Mouse (Mus musculus) lung, postnatal 0 days (tissue): ENCODE measurements around the gene Kif12. TPM values are rescaled to one million over a fixed set of nuclear protein-coding genes. Genes with fewer than 3 reads are reported as not detected.

Source experiments
- ATAC-seq: fragments of 200-750 bp; cut with Nextera tagmentation; 2 replicates; pipeline ENCODE4 v1.8.0; 2017; ENCODE audit warnings: moderate library complexity
- DNase-seq: peaks from one replicate; pipeline ENCODE4 v3.0.0-alpha.2; 2016; ENCODE audit warnings: low spot score
- H3K27ac ChIP-seq: fragments of 300-500 bp; sonication (generic); 2 replicates; pipeline ENCODE4 v1.5.1; 2014; ENCODE audit warnings: antibody characterized with exemption, mild to moderate bottlenecking, low read length, mixed read lengths
- H3K27me3 ChIP-seq: fragments of 300-500 bp; sonication (generic); replicated peaks from 2 replicates; pipeline ENCODE4 v1.6.1; 2014; ENCODE audit warnings: low read length, mixed read lengths; ENCODE audit not compliant: insufficient read depth
- H3K36me3 ChIP-seq: fragments of 300-500 bp; sonication (generic); 2 replicates; pipeline ENCODE4 v1.6.1; 2014; ENCODE audit warnings: low read length, mixed read lengths; ENCODE audit not compliant: insufficient read depth
- H3K4me1 ChIP-seq: fragments of 300-500 bp; sonication (generic); 2 replicates; pipeline ENCODE4 v1.6.1; 2014; ENCODE audit warnings: antibody characterized with exemption, low read depth, low read length, mixed read lengths; ENCODE audit not compliant: insufficient read depth
- H3K4me2 ChIP-seq: fragments of 300-500 bp; sonication (generic); replicated peaks from 2 replicates; pipeline ENCODE4 v1.6.1; 2014; ENCODE audit warnings: low read depth, mild to moderate bottlenecking, low read length, moderate library complexity, mixed read lengths
- H3K4me3 ChIP-seq: fragments of 300-500 bp; sonication (generic); 2 replicates; pipeline ENCODE4 v1.5.1; 2014; ENCODE audit warnings: low read depth, low read length
- H3K9ac ChIP-seq: fragments of 300-500 bp; sonication (generic); replicated peaks from 2 replicates; pipeline ENCODE4 v1.6.1; 2014; ENCODE audit warnings: low read depth, mild to moderate bottlenecking
- H3K9me3 ChIP-seq: fragments of 300-500 bp; sonication (generic); 2 replicates; pipeline ENCODE4 v1.6.1; 2016; ENCODE audit warnings: low read length, mixed read lengths
- CTCF ChIP-seq: IDR thresholded peaks from 2 replicates; pipeline ENCODE4 v1.5.1; 2016; ENCODE audit warnings: antibody characterized with exemption, mild to moderate bottlenecking
- EP300 ChIP-seq: IDR thresholded peaks from 2 replicates; pipeline ENCODE4 v1.6.1; 2016; ENCODE audit warnings: antibody characterized with exemption, mild to moderate bottlenecking, control low read depth
- WGBS: fragments of 180-500 bp; shearing (Covaris S2); extraction: QIAGEN DNeasy Blood & Tissue Kit; methylation state at CpG from one replicate; pipeline ENCODE4 v1.1.7; 2014; 5-methylcytosine and 5-hydroxymethylcytosine counted together
- polyA plus RNA-seq: library from polyadenylated mRNA; unstranded; fragments of >200 nt; fragmentation: Nextera tagmentation; extraction: Ambion mirVana; gene quantifications from 2 replicates; pipeline ENCODE4 v1.2.1, GENCODE M21; 2015

The Kif12 gene
- polyA plus RNA-seq, 1 experiment from 2014 or later = not detected

GRCm38 (mm10) chr4:63166323-63166722 is 5.6 kb downstream of the Kif12 start:
- 85% methylated on average over 5 of the region's 5 CpGs for WGBS
- no peak overlapping the region for H3K4me2 ChIP-seq
- no peaks in the 10 kb centered on the region for H3K4me1 ChIP-seq
- no peak overlapping the region for H3K4me3 ChIP-seq
- ATAC-seq (no peak), DNase-seq (no peak)
- TF ChIP-seq CTCF (no peak), EP300 (no peak)
- no peaks in the 10 kb centered on the region for H3K36me3 ChIP-seq
- no peak overlapping the region for H3K9ac ChIP-seq
- H3K27ac ChIP-seq = no peak overlapping the region
- H3K9me3 ChIP-seq = no peaks in the 10 kb centered on the region
- H3K27me3 ChIP-seq = no peaks in the 10 kb centered on the region

- Histone ChIP-seq H3K36me3 (no peaks in the 10 kb centered on the region), H3K9me3 (no peaks in the 10 kb centered on the region), H3K4me1 (no peaks in the 10 kb centered on the region), H3K4me3 (no peak overlapping the region), H3K27ac (no peak overlapping the region), H3K9ac (no peak overlapping the region), H3K4me2 (no peak overlapping the region), H3K27me3 (no peaks in the 10 kb centered on the region)
- TF ChIP-seq CTCF = no peak
- no peak for TF ChIP-seq EP300
- DNase-seq (no peak), ATAC-seq (no peak)
- 89% methylated on average over 4 of the region's 4 CpGs for WGBS
Observed at GRCm38 (mm10) chr4:63165636-63166035, 6.3 kb downstream of the Kif12 start.

- no peak overlapping the region for H3K4me3 ChIP-seq
- 9% methylated on average over 5 of the region's 5 CpGs for WGBS
- no peak overlapping the region for H3K9ac ChIP-seq
- no peaks in the 10 kb centered on the region for H3K36me3 ChIP-seq
- no peak overlapping the region for H3K4me2 ChIP-seq
- no peaks in the 10 kb centered on the region for H3K9me3 ChIP-seq
- DNase-seq (peak; percentile 94), ATAC-seq (peak; percentile 88)
- H3K27ac ChIP-seq = no peak overlapping the region
- H3K4me1 ChIP-seq = no peaks in the 10 kb centered on the region
- H3K27me3 ChIP-seq = no peaks in the 10 kb centered on the region
- TF ChIP-seq CTCF (peak; percentile 97), EP300 (no peak)
Observed at GRCm38 (mm10) chr4:63158961-63159592, 12.9 kb downstream of the Kif12 start.

- H3K4me2 ChIP-seq = no peak overlapping the region
- TF ChIP-seq CTCF = no peak
- no peak for TF ChIP-seq EP300
- DNase-seq (no peak), ATAC-seq (no peak)
- WGBS = 82% methylated on average over 7 of the region's 7 CpGs
- H3K4me3 ChIP-seq = no peak overlapping the region
- no peak overlapping the region for H3K27ac ChIP-seq
- no peaks in the 10 kb centered on the region for H3K36me3 ChIP-seq
- H3K27me3 ChIP-seq = no peaks in the 10 kb centered on the region
- H3K4me1 ChIP-seq = no peaks in the 10 kb centered on the region
- no peak overlapping the region for H3K9ac ChIP-seq
- H3K9me3 ChIP-seq = no peaks in the 10 kb centered on the region
Observed at GRCm38 (mm10) chr4:63158192-63158591, 13.7 kb downstream of the Kif12 start.

- WGBS = 40% methylated on average over 8 of the region's 8 CpGs
- Histone ChIP-seq H3K9ac (no peak overlapping the region), H3K27me3 (no peaks in the 10 kb centered on the region), H3K4me2 (no peak overlapping the region), H3K4me1 (no peaks in the 10 kb centered on the region), H3K36me3 (no peaks in the 10 kb centered on the region), H3K27ac (no peak overlapping the region), H3K4me3 (no peak overlapping the region), H3K9me3 (no peaks in the 10 kb centered on the region)
- TF ChIP-seq EP300 (no peak), CTCF (no peak)
- DNase-seq = peak; percentile 15
- ATAC-seq = no peak
Observed at GRCm38 (mm10) chr4:63156726-63157634, 15.0 kb downstream of the Kif12 start.

- H3K4me2 ChIP-seq = no peak overlapping the region
- WGBS = 46% methylated on average over 2 of the region's 2 CpGs
- no peaks in the 10 kb centered on the region for H3K9me3 ChIP-seq
- DNase-seq = no peak
- no peak overlapping the region for H3K9ac ChIP-seq
- ATAC-seq = no peak
- H3K4me3 ChIP-seq = no peak overlapping the region
- H3K36me3 ChIP-seq = no peaks in the 10 kb centered on the region
- no peaks in the 10 kb centered on the region for H3K27me3 ChIP-seq
- H3K4me1 ChIP-seq = no peaks in the 10 kb centered on the region
- no peak overlapping the region for H3K27ac ChIP-seq
- TF ChIP-seq CTCF = no peak
- no peak for TF ChIP-seq EP300
Observed at GRCm38 (mm10) chr4:63155596-63155995, 16.3 kb downstream of the Kif12 start.
